Mouse (Mus musculus) embryo, embryonic 11.5 days (tissue): ENCODE measurements around the gene Lamc3.

ENCODE experiments used
- DNase-seq: peaks from one replicate; pipeline ENCODE4 v3.0.0-alpha.2; 2012; ENCODE audit warnings: low read depth, low spot score

The Lamc3 gene

GRCm38 (mm10) chr2:31934551-31934950, 47.5 kb downstream of the Lamc3 start:
- DNase-seq, result no peak

- DNase-seq, result no peak
Observed at GRCm38 (mm10) chr2:31935054-31935453, 48.0 kb downstream of the Lamc3 start.

- no peak for DNase-seq
Observed at GRCm38 (mm10) chr2:31938298-31938697, 51.2 kb downstream of the Lamc3 start.

- no peak for DNase-seq
Observed at GRCm38 (mm10) chr2:31943011-31943410, 55.9 kb downstream of the Lamc3 start.

- no peak for DNase-seq
Observed at GRCm38 (mm10) chr2:31945580-31945979, 58.5 kb downstream of the Lamc3 start.

GRCm38 (mm10) chr2:31948392-31948791, 61.3 kb downstream of the Lamc3 start:
- no peak for DNase-seq

- DNase-seq, result no peak
Observed at GRCm38 (mm10) chr2:31948801-31949200, 61.7 kb downstream of the Lamc3 start.

- peak; percentile 67 for DNase-seq
Observed at GRCm38 (mm10) chr2:31950058-31950871, 63.2 kb downstream of the Lamc3 start, which contains the start of gene Aif1l. TSS of gene Aif1l (plus strand) at chr2:31950139.

- no peak for DNase-seq
Observed at GRCm38 (mm10) chr2:31950966-31951365, 63.9 kb downstream of the Lamc3 start.

GRCm38 (mm10) chr2:31952236-31952635, 65.1 kb downstream of the Lamc3 start:
- DNase-seq, result no peak

GRCm38 (mm10) chr2:31952725-31953124, 65.6 kb downstream of the Lamc3 start:
- no peak for DNase-seq

- DNase-seq, result no peak
Observed at GRCm38 (mm10) chr2:31953687-31954086, 66.6 kb downstream of the Lamc3 start.

GRCm38 (mm10) chr2:31954779-31955181, 67.7 kb downstream of the Lamc3 start:
- DNase-seq, result no peak

- DNase-seq, result no peak
Observed at GRCm38 (mm10) chr2:31955686-31956085, 68.6 kb downstream of the Lamc3 start.

- no peak for DNase-seq
Observed at GRCm38 (mm10) chr2:31957211-31957610, 70.1 kb downstream of the Lamc3 start.

GRCm38 (mm10) chr2:31960986-31961385, 73.9 kb downstream of the Lamc3 start:
- DNase-seq, result no peak

GRCm38 (mm10) chr2:31961791-31962222, 74.7 kb downstream of the Lamc3 start:
- DNase-seq, result no peak

GRCm38 (mm10) chr2:31962501-31963224, 75.6 kb downstream of the Lamc3 start:
- DNase-seq, result no peak

- no peak for DNase-seq
Observed at GRCm38 (mm10) chr2:31963491-31963890, 76.4 kb downstream of the Lamc3 start.

- no peak for DNase-seq
Observed at GRCm38 (mm10) chr2:31964191-31964590, 77.1 kb downstream of the Lamc3 start.

GRCm38 (mm10) chr2:31965110-31965509, 78.0 kb downstream of the Lamc3 start:
- DNase-seq, result no peak

GRCm38 (mm10) chr2:31966801-31967200, 79.7 kb downstream of the Lamc3 start:
- DNase-seq, result no peak

- DNase-seq, result no peak
Observed at GRCm38 (mm10) chr2:31972589-31972988, 85.5 kb downstream of the Lamc3 start.
